Mouse (Mus musculus): ENCODE measurements around the gene Cd9. TPM values are rescaled to one million over a fixed set of nuclear protein-coding genes. Genes with fewer than 3 reads are reported as not detected.

Gene Cd9
- total RNA-seq, 2 experiments from 2014 or later: 52.0 to 55.1 TPM

DNA sequence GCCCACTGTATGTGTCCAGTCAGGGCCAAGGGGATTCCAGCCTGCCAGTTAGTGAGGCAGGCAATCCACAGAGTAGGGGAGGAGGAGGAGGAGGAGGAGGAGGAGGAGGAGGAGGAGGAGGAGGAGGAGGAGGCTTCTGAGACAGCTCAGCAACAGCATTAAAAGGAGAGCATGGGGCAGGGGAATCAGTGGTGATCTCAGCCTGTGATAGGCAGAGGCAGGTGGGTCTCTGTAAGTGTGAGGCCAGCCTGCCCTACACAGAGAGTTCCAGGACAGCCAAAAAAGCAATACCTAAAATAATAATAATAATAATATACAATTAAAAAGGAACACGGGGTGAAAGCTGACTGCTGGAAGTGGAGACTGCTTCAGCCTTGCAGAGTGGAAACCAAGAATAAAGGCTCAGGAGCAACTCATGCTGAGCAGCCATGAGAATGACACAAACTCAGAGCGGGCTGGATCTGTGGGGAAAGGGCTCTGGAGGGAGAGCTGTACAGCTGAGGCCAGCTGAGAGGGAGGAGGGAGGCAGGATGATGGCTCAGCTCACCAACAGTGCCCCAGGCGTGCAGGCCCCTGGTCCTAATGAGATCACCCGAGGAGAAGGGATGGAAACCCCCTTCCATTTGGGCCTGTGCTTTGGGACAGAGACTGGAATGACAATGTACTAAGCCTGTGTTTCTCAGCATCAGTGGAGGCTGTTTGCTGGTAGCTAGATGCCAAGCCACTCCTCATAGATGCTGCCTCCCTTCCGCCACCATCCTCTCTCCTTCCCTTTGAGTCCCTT lies 59.7 kb downstream of the Cd9 start:
- DNase-seq (ENCODE audit: low spot score in 2 of 2): no peak

DNA sequence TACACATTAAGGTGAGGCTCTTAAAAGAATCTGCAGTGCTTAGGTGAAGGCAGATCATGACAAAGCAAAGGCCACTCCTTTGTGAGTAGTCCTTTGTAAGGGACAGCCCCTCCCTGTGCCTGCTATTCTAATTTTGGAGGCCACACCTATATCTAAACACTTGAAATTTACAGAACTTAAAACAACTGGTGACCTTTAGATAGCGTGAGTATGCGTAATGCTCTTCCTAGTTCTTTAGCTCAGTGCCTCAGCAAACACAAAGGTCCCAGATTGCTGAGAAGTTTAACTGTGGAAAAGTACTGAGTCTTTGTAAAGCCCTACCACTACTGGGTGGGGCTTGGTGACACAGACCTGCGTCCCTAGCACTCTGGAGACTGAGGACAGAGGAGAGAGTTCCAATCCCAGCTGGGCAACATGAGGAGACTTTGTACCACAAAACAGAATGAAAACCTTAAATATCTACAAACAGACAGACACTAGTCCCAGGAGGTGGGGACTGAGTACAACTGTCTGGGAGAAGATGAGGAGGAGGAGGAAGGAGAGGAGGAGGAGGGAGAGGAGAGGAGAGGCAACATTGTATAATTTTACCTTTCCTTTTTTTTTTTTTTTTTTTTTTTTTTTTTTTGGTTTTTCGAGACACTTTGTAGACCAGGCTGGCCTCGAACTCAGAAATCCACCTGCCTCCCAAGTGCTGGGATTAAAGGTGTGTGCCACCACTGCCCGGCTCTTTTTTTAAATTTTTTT lies 60.7 kb downstream of the Cd9 start:
- no peak for DNase-seq (ENCODE audit: low spot score in 2 of 2)

GRCm38 (mm10) chr6:125433257-125433656 lies 61.3 kb downstream of the Cd9 start:
- no peak for DNase-seq (ENCODE audit: low spot score in 2 of 2)

GRCm38 (mm10) chr6:125432522-125432921 lies 62.1 kb downstream of the Cd9 start:
- DNase-seq (ENCODE audit: low spot score in 2 of 2): no peak

- DNase-seq (ENCODE audit: low spot score in 2 of 2): no peak
Measured at GRCm38 (mm10) chr6:125430982-125431381, 63.6 kb downstream of the Cd9 start.

DNA sequence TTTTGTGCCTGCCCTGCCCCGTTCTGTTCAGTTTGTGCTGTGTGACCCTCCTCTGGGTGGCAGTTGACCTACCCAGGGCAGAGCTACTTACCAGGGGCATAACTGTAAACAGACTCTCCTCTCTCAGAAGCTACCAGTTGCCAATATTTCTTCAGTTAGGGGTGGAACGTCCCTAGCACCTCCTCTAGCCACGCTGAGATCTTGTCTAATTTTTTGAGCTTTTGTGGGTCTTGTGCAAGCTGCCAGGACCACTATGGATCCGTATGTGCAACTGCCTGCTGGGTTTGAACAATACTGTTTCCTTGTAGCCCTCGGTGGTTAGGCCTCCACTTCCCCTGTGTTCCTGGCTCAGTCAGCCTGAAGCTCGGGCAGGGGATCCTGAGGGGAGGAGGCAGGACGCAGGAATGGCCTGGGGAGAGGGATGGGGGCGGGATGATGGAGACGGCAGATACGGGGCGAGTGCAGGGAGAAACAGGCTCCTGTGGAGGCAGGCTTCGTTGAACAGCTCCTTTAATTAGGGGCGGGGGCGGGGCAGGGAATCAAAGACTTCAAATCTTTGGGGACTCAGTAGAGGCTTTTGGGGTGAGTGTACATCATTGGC lies 64.1 kb downstream of the Cd9 start:
- DNase-seq (ENCODE audit: low spot score in 2 of 2): no peak

DNA sequence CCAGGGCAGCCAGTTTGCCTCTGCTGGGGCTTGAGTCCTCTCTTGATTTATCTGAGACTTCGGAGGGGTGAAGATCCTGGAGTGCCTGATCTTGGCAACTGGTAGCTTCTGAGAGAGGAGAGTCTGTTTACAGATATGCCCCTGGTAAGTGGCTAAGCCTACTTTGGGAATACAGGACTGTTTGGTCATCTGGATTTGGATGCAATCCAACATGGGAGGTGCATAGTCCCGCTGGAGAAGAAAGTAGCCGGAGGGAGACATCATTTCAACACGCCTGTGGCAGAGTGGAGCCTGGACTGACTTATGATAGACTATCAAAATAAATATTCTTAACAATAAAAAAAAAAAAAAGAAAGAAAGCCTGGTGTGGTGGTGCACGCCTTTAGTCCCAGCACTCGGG lies 64.8 kb downstream of the Cd9 start:
- DNase-seq (ENCODE audit: low spot score in 2 of 2): no peak

GRCm38 (mm10) chr6:125426383-125427360 lies 67.9 kb downstream of the Cd9 start:
- peak; percentile 66 to 85 for DNase-seq (ENCODE audit: low spot score in 2 of 2)

GRCm38 (mm10) chr6:125425205-125426090 lies 69.1 kb downstream of the Cd9 start:
- DNase-seq (ENCODE audit: low spot score in 2 of 2): no peak

GRCm38 (mm10) chr6:125424156-125424555 lies 70.4 kb downstream of the Cd9 start:
- no peak for DNase-seq (ENCODE audit: low spot score in 2 of 2)

GRCm38 (mm10) chr6:125423507-125423906 lies 71.1 kb downstream of the Cd9 start:
- no peak for DNase-seq (ENCODE audit: low spot score in 2 of 2)

GRCm38 (mm10) chr6:125423099-125423498 lies 71.5 kb downstream of the Cd9 start:
- DNase-seq (ENCODE audit: low spot score in 2 of 2): no peak

DNA sequence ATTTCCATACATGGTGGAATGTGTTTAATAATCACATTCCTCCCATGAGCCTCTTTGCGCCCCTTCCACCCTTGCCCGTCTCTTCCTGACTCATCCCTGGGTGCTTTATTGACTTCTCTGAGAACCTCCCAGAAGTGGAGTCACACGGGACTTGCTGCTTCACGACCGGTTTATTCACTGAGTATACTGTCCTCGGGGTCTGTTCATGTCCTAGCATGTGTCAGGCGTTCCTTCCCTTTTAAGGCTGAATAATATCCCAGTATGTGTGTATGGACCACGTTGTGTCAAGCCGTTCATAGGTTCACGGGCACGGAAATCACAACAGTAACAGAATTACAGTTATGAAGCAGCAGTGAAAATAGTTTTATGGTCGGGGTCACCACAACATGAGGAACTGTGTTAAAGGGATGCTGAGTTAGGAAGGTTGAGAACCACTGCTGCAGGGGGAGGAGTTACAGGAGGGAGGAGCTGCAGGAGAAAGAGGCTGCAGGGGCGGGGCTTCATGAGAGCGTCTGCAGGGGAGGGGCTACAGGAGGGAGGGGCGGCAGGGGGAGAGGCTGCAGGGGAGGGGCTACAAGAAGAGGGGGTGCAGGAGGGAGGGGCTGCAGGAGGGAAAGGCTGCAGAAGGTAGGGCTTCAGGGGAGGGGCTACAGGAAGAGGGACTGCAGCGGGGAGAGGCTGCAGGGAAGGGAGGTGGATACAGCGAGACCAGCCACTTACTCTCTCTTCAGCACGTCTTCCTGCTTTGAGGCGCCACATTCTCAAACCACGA lies 72.4 kb downstream of the Cd9 start:
- DNase-seq (ENCODE audit: low spot score in 2 of 2): peak in 1 of 2 experiments; percentile 27

GRCm38 (mm10) chr6:125420458-125421063 lies 74.0 kb downstream of the Cd9 start:
- no peak for DNase-seq (ENCODE audit: low spot score in 2 of 2)

GRCm38 (mm10) chr6:125418744-125419143 lies 75.8 kb downstream of the Cd9 start:
- peak; percentile 64 to 75 for DNase-seq (ENCODE audit: low spot score in 2 of 2)

DNA sequence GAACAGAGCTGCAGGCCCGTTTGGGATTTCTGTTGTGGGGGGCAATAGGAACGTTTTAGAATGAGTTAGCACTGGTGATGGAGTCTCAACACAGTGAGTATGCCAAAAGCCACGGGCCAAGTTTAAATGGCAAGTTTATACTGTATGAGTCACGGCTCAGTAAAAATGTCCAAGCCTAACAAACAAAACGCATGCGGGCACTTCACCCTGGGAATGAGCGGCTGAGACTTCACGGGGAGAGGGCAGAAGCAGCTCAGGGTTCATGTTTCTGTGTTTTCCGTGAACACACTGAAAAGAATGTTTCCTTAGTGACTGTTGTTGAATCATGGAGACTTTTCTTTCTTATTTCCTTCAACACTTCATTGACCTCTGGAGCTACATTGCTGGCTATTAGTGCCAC lies 81.3 kb downstream of the Cd9 start:
- no peak for DNase-seq (ENCODE audit: low spot score in 2 of 2)

DNA sequence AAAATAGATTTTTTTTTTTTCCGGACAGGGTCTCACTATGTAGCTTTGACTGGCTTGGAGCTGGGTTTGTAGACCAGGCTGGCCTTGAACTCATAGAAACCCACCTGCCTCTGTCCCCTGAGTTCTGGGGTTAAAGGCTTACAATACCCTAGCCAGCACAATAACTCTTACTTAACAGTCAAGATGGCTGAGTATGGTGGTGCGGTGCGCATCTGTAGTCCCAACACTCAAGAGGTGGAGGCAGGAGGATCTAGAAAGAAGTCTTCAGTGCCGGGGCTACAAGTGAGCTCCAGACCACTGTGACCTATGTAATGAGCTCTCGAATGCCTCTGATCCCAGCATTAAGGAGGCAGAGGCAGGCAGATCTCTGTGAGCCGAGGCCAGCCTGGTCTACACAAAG lies 82.9 kb downstream of the Cd9 start:
- no peak for DNase-seq (ENCODE audit: low spot score in 2 of 2)

- no peak for DNase-seq (ENCODE audit: low spot score in 2 of 2)
Measured at GRCm38 (mm10) chr6:125410995-125411547, 83.5 kb downstream of the Cd9 start.
